Mouse (Mus musculus): ENCODE results near the gene Bad.
"Not testable (repeated sequence)": the region's sequence is repeated elsewhere in the genome, so short reads cannot be mapped to it uniquely, and the experiment has no call there.

Bad gene

DNA sequence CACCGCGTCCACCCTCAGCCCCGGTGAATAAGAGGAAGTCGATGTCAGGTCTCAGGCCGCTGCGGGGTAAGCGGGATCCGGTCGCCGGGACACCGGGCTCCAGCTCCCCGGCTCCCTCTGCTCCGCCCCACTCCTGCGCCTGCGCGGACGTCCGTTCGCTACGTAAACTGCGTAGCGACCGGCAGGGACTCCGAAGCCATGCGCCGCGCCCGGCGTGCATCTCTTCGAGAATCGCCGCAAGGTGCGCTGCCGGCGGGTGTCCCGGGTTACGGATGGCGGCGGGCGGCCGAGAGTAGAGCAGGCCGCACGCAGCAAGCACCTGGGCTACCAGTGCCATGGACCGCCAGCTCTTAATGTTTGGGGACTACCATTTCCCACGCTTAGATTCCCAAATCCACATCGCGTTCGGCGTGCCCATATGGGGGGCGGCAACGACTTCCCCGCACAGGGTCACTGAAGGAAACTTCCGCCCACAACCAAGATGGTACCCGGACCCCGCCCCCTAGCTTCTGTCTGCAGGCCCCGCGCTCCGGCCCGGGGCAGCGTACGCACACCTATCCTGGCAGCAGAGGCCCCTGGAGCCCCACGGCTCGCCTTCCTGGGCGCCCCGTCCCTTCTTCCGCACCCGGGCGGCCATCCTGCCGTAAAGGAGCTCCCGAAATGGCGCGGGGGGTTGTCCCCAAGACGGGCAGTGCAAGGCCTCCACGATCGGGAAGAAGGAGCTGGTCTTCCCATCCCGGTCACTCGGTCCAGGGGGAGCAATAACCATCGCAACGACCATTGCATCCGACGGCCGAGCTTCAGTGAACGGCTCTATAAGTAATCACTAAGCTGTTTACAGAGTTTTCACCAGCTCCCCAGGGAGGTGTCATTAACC lies at the start of gene Bad:
Bad (plus strand) TSS at position 490 of the 877 bp plus-strand sequence.
- peak; percentile 88 to 93 for DNase-seq (ENCODE audit: low spot score in 2 of 2)

GRCm38 (mm10) chr19:6892512-6892911 lies 49.1 kb upstream of the Bad start:
- DNase-seq (ENCODE audit: low spot score in 2 of 2), result no peak

- no peak for DNase-seq (ENCODE audit: low spot score in 2 of 2)
Measured at GRCm38 (mm10) chr19:6893731-6894451, 47.8 kb upstream of the Bad start.

DNA sequence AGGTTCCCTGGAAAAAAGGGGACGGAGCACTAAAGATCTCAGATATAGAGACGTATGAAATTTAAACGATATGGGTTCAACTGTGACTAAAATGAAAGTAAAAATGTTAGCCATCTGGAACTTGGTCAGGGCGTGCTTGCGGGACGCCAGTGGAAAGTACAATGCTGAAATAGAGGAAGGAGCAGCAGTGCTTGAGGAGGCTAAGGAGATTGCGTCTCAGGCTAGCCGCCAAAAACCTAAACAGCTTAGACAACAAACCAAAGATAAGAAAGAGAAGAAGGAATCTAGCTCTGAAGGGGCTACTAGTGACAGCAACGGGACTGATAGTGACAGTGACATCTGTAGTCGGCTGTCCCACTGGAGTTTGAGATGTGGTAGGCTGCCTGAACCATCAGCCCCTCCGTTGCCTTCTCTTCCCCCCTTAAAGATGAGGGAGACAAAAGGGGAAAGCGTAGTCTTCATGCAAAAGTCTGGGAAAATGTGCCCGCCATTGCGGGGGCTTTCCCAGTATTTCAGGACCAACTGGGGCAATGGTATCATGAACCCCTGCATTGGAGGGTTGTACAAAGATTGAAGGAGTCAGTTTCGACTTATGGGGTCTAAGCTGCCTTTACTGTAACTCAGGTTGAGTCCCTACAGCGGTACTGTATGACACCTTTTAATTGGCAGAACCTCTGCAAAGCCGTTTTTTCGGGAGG lies 45.9 kb upstream of the Bad start:
- DNase-seq (ENCODE audit: low spot score in 2 of 2), result not testable (repeated sequence)

GRCm38 (mm10) chr19:6899641-6900040 lies 42.0 kb upstream of the Bad start:
- DNase-seq (ENCODE audit: low spot score in 2 of 2), result no peak

- DNase-seq (ENCODE audit: low spot score in 2 of 2), result no peak
Measured at GRCm38 (mm10) chr19:6903031-6903430, 38.6 kb upstream of the Bad start.

- no peak for DNase-seq (ENCODE audit: low spot score in 2 of 2)
Measured at GRCm38 (mm10) chr19:6904846-6905245, 36.8 kb upstream of the Bad start.

DNA sequence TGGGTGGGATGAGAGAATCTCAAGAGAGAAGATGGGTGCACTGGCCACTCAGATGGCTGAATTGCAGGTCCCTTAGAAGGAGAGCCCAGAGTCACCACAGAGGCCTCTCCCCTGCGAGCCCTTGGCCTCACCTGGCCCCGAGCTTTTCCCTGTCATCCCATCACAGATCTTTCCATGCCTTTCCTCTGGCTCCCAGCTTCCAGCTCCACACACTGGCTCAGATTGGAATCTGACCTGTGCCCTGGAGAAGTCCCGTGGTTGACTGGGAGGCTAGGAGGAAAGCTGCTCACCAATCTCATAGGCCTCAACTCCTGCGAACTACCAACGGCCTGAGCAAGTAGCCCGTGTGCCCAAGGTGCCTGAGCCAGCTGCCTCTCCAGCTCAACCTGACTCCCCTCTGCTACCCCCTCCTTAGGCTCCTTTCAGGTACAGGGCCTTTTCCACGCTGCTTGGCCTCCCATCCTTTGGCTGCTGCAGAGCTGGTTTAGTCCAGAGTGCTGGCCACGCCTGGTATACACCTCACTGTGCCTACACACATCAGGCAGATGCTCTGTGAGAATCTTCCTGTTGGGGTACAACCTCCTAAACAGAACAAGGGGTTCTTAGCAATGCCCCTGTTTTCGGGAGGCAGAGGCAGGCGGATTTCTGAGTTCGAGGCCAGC lies 36.0 kb upstream of the Bad start:
- no peak for DNase-seq (ENCODE audit: low spot score in 2 of 2)

- DNase-seq (ENCODE audit: low spot score in 2 of 2), result no peak
Measured at GRCm38 (mm10) chr19:6906199-6906598, 35.5 kb upstream of the Bad start.

- DNase-seq (ENCODE audit: low spot score in 2 of 2), result no peak
Measured at GRCm38 (mm10) chr19:6907094-6907493, 34.6 kb upstream of the Bad start.

- DNase-seq (ENCODE audit: low spot score in 2 of 2), result no peak
Measured at GRCm38 (mm10) chr19:6907811-6908540, 33.7 kb upstream of the Bad start.

GRCm38 (mm10) chr19:6909021-6909420 lies 32.6 kb upstream of the Bad start:
- DNase-seq (ENCODE audit: low spot score in 2 of 2), result no peak

- DNase-seq (ENCODE audit: low spot score in 2 of 2), result peak; percentile 89 to 92
Measured at GRCm38 (mm10) chr19:6909507-6910289, 32.0 kb upstream of the Bad start, which contains the start of the genes Trmt112 and Prdx5. Gene Trmt112 (plus strand): TSS chr19:6909698. Gene Prdx5 (minus strand): TSS chr19:6910106.

DNA sequence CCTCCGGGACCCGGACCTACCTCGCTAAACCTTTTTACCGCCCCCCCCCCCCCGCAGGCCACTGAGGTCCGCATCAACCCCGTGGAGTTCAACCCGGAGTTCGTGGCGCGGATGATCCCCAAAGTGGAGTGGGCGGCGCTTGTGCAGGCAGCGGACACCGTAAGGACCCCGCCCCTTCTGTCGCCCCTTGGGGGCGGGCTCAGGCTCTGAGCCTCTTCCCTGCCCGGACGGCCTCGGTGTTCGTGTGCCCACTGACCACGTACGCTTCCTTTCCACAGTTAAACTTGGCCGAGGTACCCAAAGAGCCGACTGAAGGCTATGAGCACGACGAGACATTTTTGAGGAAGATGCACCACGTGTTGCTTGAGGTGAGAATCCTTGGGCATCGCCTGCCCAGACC lies 31.4 kb upstream of the Bad start:
- not testable (repeated sequence) for DNase-seq (ENCODE audit: low spot score in 2 of 2)

GRCm38 (mm10) chr19:6911101-6912074 lies 30.3 kb upstream of the Bad start:
- no peak for DNase-seq (ENCODE audit: low spot score in 2 of 2)

DNA sequence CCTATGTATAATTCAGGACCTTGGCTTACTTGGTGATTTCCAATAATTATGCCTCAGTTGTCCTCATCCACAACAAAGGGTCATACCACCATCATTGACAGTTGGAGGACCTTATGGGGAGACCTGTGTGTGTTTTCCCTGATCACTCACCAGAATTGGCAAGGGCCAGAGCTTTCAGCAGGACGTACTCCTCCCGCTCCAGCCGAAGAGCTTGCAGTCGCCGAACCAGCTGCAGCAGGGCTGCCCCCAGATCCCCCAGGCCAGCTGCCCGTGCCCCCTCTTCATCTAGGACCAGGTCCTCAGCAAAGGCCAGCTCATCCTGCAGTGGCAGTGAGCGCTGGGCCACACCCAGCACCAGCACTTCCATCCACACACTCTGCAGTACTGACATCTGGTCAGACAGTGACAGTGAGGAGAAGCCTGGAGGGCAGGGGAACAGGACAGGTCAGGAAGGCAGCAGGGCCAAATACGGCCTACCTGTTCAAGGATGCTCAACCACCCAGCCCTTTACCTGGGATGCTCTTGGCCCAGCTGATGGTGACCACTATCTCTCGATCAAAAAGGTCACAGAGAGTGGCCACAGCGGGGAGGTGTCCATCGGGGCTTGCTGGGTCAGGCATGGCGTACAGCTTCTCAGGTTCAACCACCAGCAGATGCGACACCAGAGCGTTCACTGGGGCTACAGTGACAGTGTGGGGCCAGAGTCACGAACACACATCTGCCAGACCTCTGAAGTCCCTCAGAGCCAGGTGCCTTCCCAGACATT lies 29.3 kb upstream of the Bad start:
- DNase-seq (ENCODE audit: low spot score in 2 of 2), result no peak

- DNase-seq (ENCODE audit: low spot score in 2 of 2), result no peak
Measured at GRCm38 (mm10) chr19:6913036-6913435, 28.6 kb upstream of the Bad start.

GRCm38 (mm10) chr19:6913991-6914390 lies 27.7 kb upstream of the Bad start:
- DNase-seq (ENCODE audit: low spot score in 2 of 2), result no peak

Data from heart, adult 9 months (tissue).